Mouse (Mus musculus) lung, embryonic 15.5 days (tissue): ENCODE results near the gene Tbca. TPM values are rescaled to one million over a fixed set of nuclear protein-coding genes. Genes with fewer than 3 reads are reported as not detected.

Experiments used
- ATAC-seq: fragments of 200-750 bp; cut with Nextera tagmentation; 2 replicates; pipeline ENCODE4 v1.8.0; 2017; ENCODE audit warnings: moderate number of reproducible peaks, borderline replicate concordance; ENCODE audit not compliant: low FRiP score, low TSS enrichment; ENCODE audit errors: extremely low read depth
- H3K27ac ChIP-seq: fragments of 300-500 bp; sonication (generic); 2 replicates; pipeline ENCODE4 v1.5.1; 2015; ENCODE audit warnings: moderate library complexity, mild to moderate bottlenecking, inconsistent platforms
- H3K27me3 ChIP-seq: fragments of 300-500 bp; sonication (generic); 2 replicates; pipeline ENCODE4 v1.6.1; 2015; ENCODE audit warnings: inconsistent platforms
- H3K36me3 ChIP-seq: fragments of 300-500 bp; sonication (generic); 2 replicates; pipeline ENCODE4 v1.6.1; 2015; ENCODE audit warnings: inconsistent platforms
- H3K4me1 ChIP-seq: fragments of 300-500 bp; sonication (generic); 2 replicates; pipeline ENCODE4 v1.6.1; 2015; ENCODE audit warnings: inconsistent platforms
- H3K4me2 ChIP-seq: fragments of 300-500 bp; sonication (generic); 2 replicates; pipeline ENCODE4 v1.6.1; 2015; ENCODE audit warnings: inconsistent platforms, mild to moderate bottlenecking, moderate library complexity
- H3K4me3 ChIP-seq: fragments of 300-500 bp; sonication (generic); 2 replicates; pipeline ENCODE4 v1.5.1; 2015; ENCODE audit warnings: mild to moderate bottlenecking, inconsistent platforms
- H3K9ac ChIP-seq: fragments of 300-500 bp; sonication (generic); 2 replicates; pipeline ENCODE4 v1.6.1; 2015; ENCODE audit warnings: inconsistent platforms
- H3K9me3 ChIP-seq: fragments of 300-500 bp; sonication (generic); 2 replicates; pipeline ENCODE4 v1.6.1; 2016; ENCODE audit warnings: inconsistent platforms
- WGBS: fragments of 180-500 bp; shearing (Covaris S2); methylation state at CpG from one replicate; pipeline ENCODE4 v1.1.7; 2015; 5-methylcytosine and 5-hydroxymethylcytosine counted together
- polyA plus RNA-seq: library from polyadenylated mRNA; unstranded; fragments of >200 nt; fragmentation: Nextera tagmentation; extraction: Ambion mirVana; gene quantifications from 2 replicates; pipeline ENCODE4 v1.2.1, GENCODE M21; 2015

Tbca gene
- polyA plus RNA-seq, 1 experiment from 2014 or later: 208 TPM

DNA sequence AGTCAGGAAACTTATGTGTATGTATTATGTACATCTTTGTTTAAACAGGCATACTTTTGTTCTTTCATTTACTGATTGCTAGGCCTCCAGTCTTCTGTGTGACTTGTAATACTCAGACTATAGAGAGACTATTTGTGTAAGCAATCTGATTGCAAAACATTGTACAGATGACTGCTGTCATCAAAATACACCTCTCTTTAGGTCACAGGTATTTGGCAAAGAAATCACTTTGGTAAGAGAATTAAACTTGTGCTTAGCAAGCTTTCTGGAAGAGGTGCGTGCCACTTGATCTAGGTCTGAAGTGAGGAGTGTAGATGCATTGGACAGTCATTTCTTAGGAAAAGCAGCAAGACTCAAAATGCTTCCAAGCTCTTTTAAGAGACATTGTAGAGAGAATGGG is 22.7 kb downstream of the Tbca start:
- 0 out of 2 replicates have a peak, but pooled peaks cover 4% of the 10 kb centered on the region for H3K4me1 ChIP-seq
- H3K4me3 ChIP-seq: no peak overlapping the region
- no peaks in the 10 kb centered on the region for H3K9me3 ChIP-seq
- no peaks in the 10 kb centered on the region for H3K36me3 ChIP-seq
- H3K27me3 ChIP-seq: no peaks in the 10 kb centered on the region
- no peak for ATAC-seq
- no peak overlapping the region for H3K27ac ChIP-seq
- WGBS: 95% methylated on average over 1 of the region's 1 CpGs
- H3K9ac ChIP-seq: no peak overlapping the region
- H3K4me2 ChIP-seq: no peak overlapping the region

DNA sequence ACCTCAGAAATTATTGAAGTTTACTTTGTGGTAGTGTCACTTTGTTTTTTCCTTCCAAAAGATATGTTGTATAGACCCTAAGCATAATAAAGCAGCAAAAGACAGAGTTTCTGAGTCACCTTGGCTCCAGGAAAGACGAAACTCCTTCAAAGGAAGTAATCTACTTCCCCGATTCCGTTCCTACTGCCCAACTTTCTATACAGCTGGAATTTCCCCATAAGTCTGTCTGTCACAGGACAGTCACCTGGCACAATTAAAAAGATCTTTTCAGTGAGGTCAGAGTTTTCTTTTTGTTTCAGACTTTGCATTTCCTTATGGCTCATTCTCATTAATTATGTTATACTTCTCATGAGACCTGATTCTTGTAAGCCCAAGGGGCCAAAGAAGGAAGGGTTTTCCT is 25.1 kb downstream of the Tbca start:
- no peak for ATAC-seq
- Histone ChIP-seq H3K27me3 (no peaks in the 10 kb centered on the region), H3K9me3 (no peaks in the 10 kb centered on the region), H3K9ac (no peak overlapping the region), H3K27ac (no peak overlapping the region), H3K4me3 (no peak overlapping the region), H3K4me1 (peaks cover 13% of the 10 kb centered on the region; the same call in 1 of the 2 replicates), H3K36me3 (no peaks in the 10 kb centered on the region), H3K4me2 (no peak overlapping the region)
- 67% methylated on average over 3 of the region's 3 CpGs for WGBS

DNA sequence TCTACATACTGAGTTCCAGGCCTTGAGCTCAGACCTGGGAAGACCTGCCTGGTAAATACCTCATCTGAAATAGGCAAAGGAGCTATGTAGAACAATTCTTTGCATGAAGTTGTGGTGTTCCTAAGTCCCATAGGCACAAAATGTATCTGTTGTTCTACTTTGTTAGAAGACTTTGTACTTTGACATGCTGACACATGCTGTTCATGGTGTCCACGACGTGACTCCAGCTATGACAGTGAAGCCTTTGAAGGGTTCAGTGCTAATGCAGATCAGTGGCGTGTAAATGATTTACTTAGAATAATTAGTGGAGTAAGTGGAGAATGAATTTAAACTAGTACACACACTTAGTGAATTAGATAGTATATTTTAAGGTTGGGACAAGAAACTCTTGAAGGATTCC is 31.8 kb downstream of the Tbca start:
- WGBS: 84% methylated on average over 3 of the region's 3 CpGs

DNA sequence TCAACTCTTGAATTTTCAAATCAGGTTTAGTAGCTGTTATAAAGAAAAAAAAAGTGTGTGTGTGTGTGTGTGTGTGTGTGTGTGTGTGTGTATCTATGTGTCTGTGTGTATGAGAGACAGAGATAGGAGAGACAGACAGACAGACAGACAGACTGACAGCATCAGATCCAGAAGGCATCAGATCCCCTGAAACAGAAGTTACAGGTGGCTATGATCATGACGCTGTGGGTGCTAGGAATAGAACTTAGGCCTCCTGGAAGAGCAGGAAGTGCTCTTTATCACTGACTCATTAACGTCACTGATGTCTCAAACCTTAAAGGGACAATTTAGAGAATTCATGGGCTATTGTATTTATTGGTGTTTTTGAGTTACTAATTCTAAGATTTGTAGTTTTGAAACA is 32.2 kb downstream of the Tbca start:
- no peak overlapping the region for H3K27ac ChIP-seq
- no peaks in the 10 kb centered on the region for H3K36me3 ChIP-seq
- H3K27me3 ChIP-seq: no peaks in the 10 kb centered on the region
- no peak for ATAC-seq
- no peak overlapping the region for H3K4me2 ChIP-seq
- WGBS: 53% methylated on average over 2 of the region's 2 CpGs
- no peak overlapping the region for H3K9ac ChIP-seq
- no peaks in the 10 kb centered on the region for H3K9me3 ChIP-seq
- peaks cover 13% of the 10 kb centered on the region; the same call in 1 of the 2 replicates for H3K4me1 ChIP-seq
- H3K4me3 ChIP-seq: no peak overlapping the region

More for the DNA sequence above, 31.8 kb downstream of the Tbca start:
- Histone ChIP-seq H3K27ac (no peak overlapping the region), H3K9ac (no peak overlapping the region), H3K4me2 (no peak overlapping the region), H3K4me3 (no peak overlapping the region), H3K9me3 (no peaks in the 10 kb centered on the region), H3K36me3 (no peaks in the 10 kb centered on the region), H3K27me3 (no peaks in the 10 kb centered on the region), H3K4me1 (peaks cover 13% of the 10 kb centered on the region; the same call in 1 of the 2 replicates)
- ATAC-seq: no peak

DNA sequence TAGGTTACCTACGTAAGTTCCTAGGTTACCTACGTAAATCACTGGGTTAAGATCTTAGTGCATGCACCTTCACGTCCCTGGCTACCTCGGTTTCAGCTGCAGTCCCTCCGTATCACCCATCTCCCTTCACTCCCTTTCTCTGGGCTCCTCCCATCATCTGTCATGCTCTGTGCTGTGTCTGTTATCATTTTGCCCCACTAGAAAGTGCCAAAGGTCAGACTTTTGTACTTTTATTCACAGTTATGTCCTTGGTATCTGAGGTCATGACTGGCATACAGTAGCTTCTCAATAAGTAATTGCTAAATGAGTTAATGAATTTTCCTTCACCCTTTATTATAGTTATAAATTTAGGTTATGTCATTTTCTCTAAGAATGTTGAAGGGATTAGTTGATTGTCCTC is 37.7 kb downstream of the Tbca start:
- H3K27ac ChIP-seq: no peak overlapping the region
- H3K4me1 ChIP-seq: peaks cover 15% of the 10 kb centered on the region
- H3K9ac ChIP-seq: no peak overlapping the region
- H3K9me3 ChIP-seq: no peaks in the 10 kb centered on the region
- no peak overlapping the region for H3K4me3 ChIP-seq
- no peak for ATAC-seq
- WGBS: 79% methylated on average over 5 of the region's 5 CpGs
- H3K36me3 ChIP-seq: no peaks in the 10 kb centered on the region
- H3K4me2 ChIP-seq: no peak overlapping the region
- H3K27me3 ChIP-seq: no peaks in the 10 kb centered on the region

DNA sequence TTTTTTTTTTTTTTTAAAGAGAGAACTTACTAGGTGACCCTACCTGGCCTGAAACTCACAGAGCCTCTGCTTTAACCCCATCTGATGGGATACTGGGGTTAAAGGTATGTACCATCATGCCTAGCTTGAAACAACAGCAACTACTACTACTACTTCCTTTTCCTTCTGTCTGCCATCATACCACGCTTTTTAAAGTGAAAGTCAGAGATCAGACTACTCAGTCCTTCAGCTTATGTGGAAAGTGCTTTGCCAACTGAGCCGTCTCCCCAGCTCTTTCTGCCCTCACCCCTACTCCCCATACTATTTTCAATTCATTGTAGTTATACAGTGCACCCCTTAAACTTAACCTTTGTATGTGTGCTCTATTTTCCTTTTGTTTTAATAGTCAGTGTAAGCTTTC is 38.3 kb downstream of the Tbca start:
- no peaks in the 10 kb centered on the region for H3K36me3 ChIP-seq
- no peak for ATAC-seq
- H3K27me3 ChIP-seq: no peaks in the 10 kb centered on the region
- WGBS: 78% methylated on average over 2 of the region's 2 CpGs
- no peak overlapping the region for H3K4me3 ChIP-seq
- H3K9me3 ChIP-seq: no peaks in the 10 kb centered on the region
- H3K4me2 ChIP-seq: no peak overlapping the region
- H3K27ac ChIP-seq: no peak overlapping the region
- H3K4me1 ChIP-seq: peaks cover 15% of the 10 kb centered on the region
- H3K9ac ChIP-seq: no peak overlapping the region

DNA sequence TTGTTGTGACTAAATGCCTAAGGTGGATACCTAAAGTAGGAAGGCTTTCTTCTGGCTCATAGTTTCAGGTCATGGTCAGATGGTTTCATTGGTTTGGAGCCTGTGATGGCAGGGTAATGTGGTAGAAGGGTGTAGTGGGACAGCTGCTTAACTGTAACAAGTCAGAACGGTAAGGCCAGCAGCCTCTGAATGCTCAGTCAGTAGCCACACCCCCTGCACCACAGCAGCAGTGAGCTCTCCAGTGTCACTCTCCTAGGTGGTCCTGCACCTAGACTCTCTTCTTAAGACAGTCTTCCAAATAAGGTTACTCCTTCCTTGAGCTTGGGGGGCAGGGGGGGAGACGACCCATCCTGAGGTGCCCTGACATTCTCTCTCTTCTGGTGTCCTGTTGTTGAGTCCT is 39.1 kb downstream of the Tbca start:
- H3K27me3 ChIP-seq: no peaks in the 10 kb centered on the region
- H3K4me3 ChIP-seq: no peak overlapping the region
- peaks cover 6% of the 10 kb centered on the region; the same call in 1 of the 2 replicates for H3K36me3 ChIP-seq
- WGBS: 15% methylated on average over 2 of the region's 2 CpGs
- no peak overlapping the region for H3K9ac ChIP-seq
- H3K9me3 ChIP-seq: no peaks in the 10 kb centered on the region
- H3K27ac ChIP-seq: no peak overlapping the region
- no peak overlapping the region for H3K4me2 ChIP-seq
- ATAC-seq: no peak
- H3K4me1 ChIP-seq: peaks cover 15% of the 10 kb centered on the region

DNA sequence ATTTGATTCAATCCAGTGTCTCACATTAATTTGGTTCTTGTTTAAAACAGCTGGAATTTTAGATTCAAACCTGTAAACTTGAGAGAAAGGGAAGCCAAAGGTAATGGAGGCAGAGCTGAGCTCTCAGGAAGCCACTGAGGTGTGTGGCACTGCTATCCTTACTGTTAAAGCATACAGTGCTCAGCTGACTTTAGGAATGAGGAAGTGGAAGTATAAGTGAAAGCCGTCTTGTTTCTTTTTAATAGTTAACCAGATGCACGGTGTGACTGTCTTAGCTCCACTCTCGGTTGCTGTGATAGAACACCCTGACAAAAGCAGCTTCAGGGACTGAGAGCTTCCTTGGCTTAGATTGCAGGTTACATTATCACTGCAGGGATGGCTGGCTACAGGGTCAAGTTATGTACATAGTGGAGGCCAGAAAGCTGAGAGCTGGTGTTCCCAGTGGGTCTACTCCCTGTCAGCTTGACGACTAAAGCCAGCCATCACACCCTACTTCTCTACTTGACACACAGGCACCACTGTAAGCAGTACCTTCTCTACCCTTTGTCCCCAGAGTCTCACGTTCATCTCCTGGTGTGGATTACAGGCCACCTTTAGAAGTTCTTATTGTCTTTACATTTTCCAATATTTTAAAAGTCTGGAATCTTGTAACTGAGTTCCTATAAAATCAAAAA is 49.5 kb downstream of the Tbca start:
- H3K27me3 ChIP-seq: no peaks in the 10 kb centered on the region
- no peak overlapping the region for H3K9ac ChIP-seq
- no peak overlapping the region for H3K4me2 ChIP-seq
- no peaks in the 10 kb centered on the region for H3K4me1 ChIP-seq
- peaks cover 28% of the 10 kb centered on the region for H3K36me3 ChIP-seq
- H3K4me3 ChIP-seq: no peak overlapping the region
- ATAC-seq: no peak
- no peaks in the 10 kb centered on the region for H3K9me3 ChIP-seq
- H3K27ac ChIP-seq: no peak overlapping the region
- WGBS: 41% methylated on average over 5 of the region's 5 CpGs

DNA sequence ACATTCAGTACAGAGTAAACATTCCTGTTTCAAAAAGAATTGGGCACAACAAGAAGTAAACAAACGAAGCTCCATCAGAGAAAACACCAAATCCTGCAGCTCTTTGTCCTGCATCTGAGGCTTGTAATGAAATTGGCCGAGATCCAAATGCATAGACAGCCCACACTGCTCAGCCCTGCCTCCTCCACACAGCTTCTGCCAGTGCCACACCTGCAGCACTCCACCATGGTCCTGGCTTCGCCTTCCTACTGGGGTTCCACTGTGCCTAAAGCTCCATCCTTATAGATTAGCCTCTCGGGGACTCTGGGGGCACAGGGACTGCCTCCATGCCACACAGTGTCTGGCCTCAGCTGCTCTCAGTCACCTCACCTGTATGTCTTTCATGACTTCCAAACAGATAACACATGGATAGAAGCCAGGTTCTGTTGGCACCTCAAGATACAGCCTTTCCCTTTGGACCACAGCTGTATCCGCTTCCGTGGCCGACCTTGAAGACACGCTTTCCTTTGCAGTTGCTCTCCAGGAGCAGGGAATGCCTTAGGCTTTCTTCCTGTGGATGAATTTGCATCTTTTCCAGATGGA is 50.1 kb downstream of the Tbca start:
- Histone ChIP-seq H3K4me1 (no peaks in the 10 kb centered on the region), H3K36me3 (peaks cover 23% of the 10 kb centered on the region), H3K9ac (no peak overlapping the region), H3K27ac (no peak overlapping the region), H3K4me3 (no peak overlapping the region), H3K27me3 (no peaks in the 10 kb centered on the region), H3K4me2 (no peak overlapping the region), H3K9me3 (no peaks in the 10 kb centered on the region)
- ATAC-seq: no peak
- 77% methylated on average over 8 of the region's 8 CpGs for WGBS

DNA sequence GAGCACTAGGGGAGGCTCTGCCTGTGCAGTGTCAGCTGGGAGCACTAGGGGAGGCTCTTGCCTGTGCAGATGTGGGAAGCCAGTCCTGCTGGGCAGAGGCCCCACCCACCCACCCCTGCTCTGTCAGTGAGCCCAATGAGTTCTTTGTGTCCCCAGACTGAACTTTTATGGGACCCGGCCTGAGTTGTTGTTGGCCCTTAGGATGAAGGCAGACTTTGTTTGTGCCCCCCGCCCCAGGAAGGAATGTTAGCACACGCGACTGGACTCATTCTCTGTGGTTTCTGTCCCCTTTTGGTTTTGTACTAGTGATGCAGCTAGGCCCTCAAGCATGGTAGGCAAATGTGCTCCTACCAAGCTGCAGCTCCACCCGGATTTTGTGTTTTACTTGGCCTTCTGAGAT is 54.5 kb downstream of the Tbca start:
- no peaks in the 10 kb centered on the region for H3K27me3 ChIP-seq
- no peaks in the 10 kb centered on the region for H3K4me1 ChIP-seq
- no peak for ATAC-seq
- no peak overlapping the region for H3K4me2 ChIP-seq
- no peaks in the 10 kb centered on the region for H3K9me3 ChIP-seq
- H3K27ac ChIP-seq: no peak overlapping the region
- 76% methylated on average over 5 of the region's 5 CpGs for WGBS
- no peak overlapping the region for H3K9ac ChIP-seq
- peaks cover 16% of the 10 kb centered on the region for H3K36me3 ChIP-seq
- H3K4me3 ChIP-seq: no peak overlapping the region

DNA sequence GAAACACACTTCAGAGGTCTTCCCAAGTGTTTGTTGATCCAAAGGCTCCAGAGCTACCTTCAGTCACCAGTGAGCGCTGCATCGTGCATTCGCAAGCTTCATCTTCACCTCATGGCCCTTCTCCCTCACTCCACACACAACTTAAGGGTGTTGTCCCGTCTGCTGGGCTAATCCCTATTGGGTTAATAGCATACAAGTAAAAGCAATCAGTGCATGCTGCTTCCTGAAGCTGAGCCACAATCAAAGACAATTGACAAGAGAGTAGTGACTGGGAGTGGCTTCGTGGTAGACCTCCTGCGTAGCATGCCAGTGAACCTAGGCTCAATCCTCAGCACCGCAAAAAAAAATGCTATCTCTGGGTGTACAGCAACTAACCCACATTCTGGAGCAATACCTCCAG is 59.2 kb downstream of the Tbca start:
- 51% methylated on average over 7 of the region's 7 CpGs for WGBS

DNA sequence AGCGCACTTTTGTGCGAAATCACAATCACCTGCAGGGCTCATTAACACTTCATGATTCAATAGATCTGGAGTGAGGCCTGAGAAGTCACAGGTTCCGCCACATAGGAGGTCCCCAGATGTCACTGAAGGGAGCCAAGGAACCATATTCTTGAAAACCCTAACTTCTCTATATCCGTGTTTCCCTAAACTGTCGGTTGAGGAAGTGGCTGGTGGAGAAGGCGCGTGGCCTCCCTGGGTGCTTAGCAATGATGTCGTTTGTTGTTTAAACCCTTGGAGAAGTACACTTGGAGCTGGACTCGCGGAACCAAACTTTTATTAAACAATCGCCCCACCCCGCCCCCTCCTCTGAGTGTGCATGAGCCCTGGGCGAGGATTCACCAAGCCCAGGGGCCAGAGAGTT is 60.6 kb downstream of the Tbca start:
- 37% methylated on average over 13 of the region's 13 CpGs for WGBS
- H3K9me3 ChIP-seq: no peaks in the 10 kb centered on the region
- H3K27ac ChIP-seq: no peak overlapping the region
- no peak overlapping the region for H3K4me3 ChIP-seq
- no peak overlapping the region for H3K4me2 ChIP-seq
- no peaks in the 10 kb centered on the region for H3K36me3 ChIP-seq
- 0 out of 2 replicates have a peak, but pooled peaks cover 4% of the 10 kb centered on the region for H3K27me3 ChIP-seq
- ATAC-seq: no peak
- no peak overlapping the region for H3K9ac ChIP-seq
- no peaks in the 10 kb centered on the region for H3K4me1 ChIP-seq

More for the DNA sequence above, 59.2 kb downstream of the Tbca start:
- 0 out of 2 replicates have a peak, but pooled peaks cover 4% of the 10 kb centered on the region for H3K27me3 ChIP-seq
- H3K4me2 ChIP-seq: no peak overlapping the region
- H3K4me3 ChIP-seq: no peak overlapping the region
- no peak for ATAC-seq
- H3K9me3 ChIP-seq: no peaks in the 10 kb centered on the region
- H3K9ac ChIP-seq: no peak overlapping the region
- H3K4me1 ChIP-seq: no peaks in the 10 kb centered on the region
- no peaks in the 10 kb centered on the region for H3K36me3 ChIP-seq
- no peak overlapping the region for H3K27ac ChIP-seq
